8 mouse cellular contexts compared by ENCODE assay signal in the genomic region with DNA sequence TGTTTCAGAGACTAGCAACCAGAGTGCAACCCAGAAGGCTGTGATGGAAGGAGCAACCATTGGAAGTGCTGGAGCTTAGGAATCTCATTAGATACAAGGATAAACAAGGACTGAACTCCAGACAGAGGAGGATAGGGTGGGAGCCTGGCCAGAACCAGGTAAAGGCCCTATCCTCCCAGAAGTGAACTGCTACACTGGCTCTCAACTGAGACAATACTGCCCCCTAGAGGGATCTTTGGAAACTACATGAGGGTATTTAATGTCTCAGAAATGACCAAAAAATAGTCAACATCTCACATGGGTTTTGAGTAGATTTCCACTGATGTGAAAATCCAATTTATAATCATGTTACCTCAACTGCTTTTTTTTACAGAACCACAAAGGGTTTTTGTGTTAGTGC. TPM values are rescaled to one million over a fixed set of nuclear protein-coding genes. Genes with fewer than 3 reads are reported as not detected.
DNase-seq lines count a peak whose midpoint lies in the region; ATAC-seq and TF ChIP-seq lines count a peak whose summit lies in the region.

No protein-coding gene starts in this region.

- H3K4me2 ChIP-seq in liver, embryonic 12.5 days = no peak overlapping the region

- no peak overlapping the region for H3K4me3 ChIP-seq in heart, adult 2 months
- H3K4me3 ChIP-seq in heart, embryonic 10.5 days = no peak overlapping the region
- H3K4me3 ChIP-seq in embryonic facial prominence, embryonic 10.5 days = no peak overlapping the region
- H3K4me3 ChIP-seq in liver, embryonic 12.5 days = no peak overlapping the region

- intact Hi-C loops in heart, adult 2 months (cut with DNase I) = loop anchor here (1.0 kb wide), 1 partner anchor 230 kb away; no protein-coding TSS in a partner anchor

- ATAC-seq in liver, embryonic 12.5 days = peak; percentile 68

- H3K36me3 ChIP-seq in heart, adult 2 months (ENCODE audit: control insufficient read depth, insufficient read depth, low read length) = no peaks in the 10 kb centered on the region
- H3K36me3 ChIP-seq in heart, embryonic 10.5 days = no peaks in the 10 kb centered on the region
- no peaks in the 10 kb centered on the region for H3K36me3 ChIP-seq in embryonic facial prominence, embryonic 10.5 days (replicated peaks)
- no peaks in the 10 kb centered on the region for H3K36me3 ChIP-seq in liver, embryonic 12.5 days

- TF ChIP-seq POLR2A in heart, adult 2 months (IDR thresholded peaks at IDR 0.05; ENCODE audit: insufficient read depth, low read depth, low read length) = no peak

- H3K27ac ChIP-seq in heart, adult 2 months = no peak overlapping the region
- H3K27ac ChIP-seq in heart, embryonic 10.5 days = no peak overlapping the region
- H3K27ac ChIP-seq in embryonic facial prominence, embryonic 10.5 days (replicated peaks) = no peak overlapping the region
- no peak overlapping the region for H3K27ac ChIP-seq in liver, embryonic 12.5 days

- H3K9ac ChIP-seq in heart, adult 2 months (ENCODE audit: low read depth, low read length) = no peak overlapping the region
- H3K9ac ChIP-seq in liver, embryonic 12.5 days = no peak overlapping the region

- H3K79me2 ChIP-seq in heart, adult 2 months (replicated peaks; ENCODE audit: control insufficient read depth, insufficient read depth, low read length) = no peaks in the 10 kb centered on the region

- DNase-seq in heart, adult 2 months = no peak
- no peak for DNase-seq in heart, embryonic 10.5 days (ENCODE audit: low spot score)
- DNase-seq in A20 (ENCODE audit: low read depth, low spot score) = peak; percentile 52
- DNase-seq in NIH3T3 (ENCODE audit: low read depth) = peak; percentile 74
- DNase-seq in embryonic facial prominence, embryonic 10.5 days (ENCODE audit: low spot score) = peak; percentile 11
- peak; percentile 13 to 43 for DNase-seq in spleen, postnatal 36 days (ENCODE audit: low spot score in 2 of 2)
- no peak for DNase-seq in urinary bladder, postnatal 36 days (ENCODE audit: low spot score in 2 of 2)

- peak; percentile 88; the same call in 1 of the 2 replicates for TF ChIP-seq CTCF in heart, adult 2 months (IDR thresholded peaks at IDR 0.05)

- H3K27me3 ChIP-seq in heart, adult 2 months (ENCODE audit: control insufficient read depth, insufficient read depth, low read length) = no peaks in the 10 kb centered on the region
- no peaks in the 10 kb centered on the region; the same call in 1 of the 2 replicates for H3K27me3 ChIP-seq in heart, embryonic 10.5 days (ENCODE audit: insufficient read depth, poor library complexity, severe bottlenecking)
- H3K27me3 ChIP-seq in embryonic facial prominence, embryonic 10.5 days (replicated peaks; ENCODE audit: low read depth, poor library complexity, severe bottlenecking) = peaks cover 76% of the 10 kb centered on the region
- H3K27me3 ChIP-seq in liver, embryonic 12.5 days (replicated peaks) = peaks cover 12% of the 10 kb centered on the region

- no peaks in the 10 kb centered on the region for H3K9me3 ChIP-seq in heart, embryonic 10.5 days
- H3K9me3 ChIP-seq in embryonic facial prominence, embryonic 10.5 days = no peaks in the 10 kb centered on the region
- no peaks in the 10 kb centered on the region for H3K9me3 ChIP-seq in liver, embryonic 12.5 days (replicated peaks)

- H3K4me1 ChIP-seq in heart, adult 2 months (ENCODE audit: control insufficient read depth, insufficient read depth, low read length) = no peaks in the 10 kb centered on the region
- H3K4me1 ChIP-seq in heart, embryonic 10.5 days = no peaks in the 10 kb centered on the region
- H3K4me1 ChIP-seq in embryonic facial prominence, embryonic 10.5 days = no peaks in the 10 kb centered on the region
- H3K4me1 ChIP-seq in liver, embryonic 12.5 days = peaks cover 11% of the 10 kb centered on the region

- TF ChIP-seq EP300 in heart, adult 2 months (IDR thresholded peaks at IDR 0.05; ENCODE audit: insufficient read depth, low read depth, low read length) = no peak

RNA-seq across cellular contexts. Expression of a gene that starts 47.9 kb away (rescaled TPM):
- under 1 TPM in 1 of 2 experiments, not detected in 1; 0.23 TPM for total RNA-seq in heart, adult 2 months (2021)
- 0.10 and 0.35 TPM in 2 replicates for polyA plus RNA-seq in heart, adult 2 months (2012; rRNA removed)
- polyA plus RNA-seq in heart, embryonic 10.5 days (2016; fragmentation: Nextera tagmentation; extraction: Ambion mirVana) = 0.07 and 0.16 TPM in 2 replicates
- 0.18 and 0.27 TPM in 2 replicates for polyA plus RNA-seq in embryonic facial prominence, embryonic 10.5 days (2016; fragmentation: Nextera tagmentation; extraction: Ambion mirVana)
- polyA plus RNA-seq in liver, embryonic 12.5 days (2016; fragmentation: Nextera tagmentation; extraction: Ambion mirVana) = 0.02 TPM in 1 of 2 replicates, not detected in the other

Comparison
In these comparisons a context has a peak if more than half of its experiments do, and no peak if none do; other contexts are left out.
1. DNase-seq: peak in A20 (single experiment), NIH3T3 (single experiment), embryonic facial prominence, embryonic 10.5 days (single experiment) and spleen, postnatal 36 days (2 of 2); none in heart, adult 2 months (0 of 2), heart, embryonic 10.5 days (single experiment) and urinary bladder, postnatal 36 days (0 of 2).